Mouse (Mus musculus): ENCODE results near the gene Tmcc3.

Gene Tmcc3

GRCm38 (mm10) chr10:94311511-94312006, at the start of gene Tmcc3:
Gene Tmcc3, plus strand, starts transcription at chr10:94311949.
- DNase-seq (ENCODE audit: low spot score), result no peak

GRCm38 (mm10) chr10:94262646-94263045, 49.1 kb upstream of the Tmcc3 start:
- no peak for DNase-seq (ENCODE audit: low spot score)

GRCm38 (mm10) chr10:94263211-94263610, 48.5 kb upstream of the Tmcc3 start:
- no peak for DNase-seq (ENCODE audit: low spot score)

GRCm38 (mm10) chr10:94265656-94266542, 45.9 kb upstream of the Tmcc3 start:
- no peak for DNase-seq (ENCODE audit: low spot score)

GRCm38 (mm10) chr10:94275321-94275720, 36.4 kb upstream of the Tmcc3 start:
- no peak for DNase-seq (ENCODE audit: low spot score)

- no peak for DNase-seq (ENCODE audit: low spot score)
Measured at GRCm38 (mm10) chr10:94276511-94276910, 35.2 kb upstream of the Tmcc3 start.

GRCm38 (mm10) chr10:94282179-94282578, 29.6 kb upstream of the Tmcc3 start:
- DNase-seq (ENCODE audit: low spot score), result no peak

GRCm38 (mm10) chr10:94282797-94283196, 29.0 kb upstream of the Tmcc3 start:
- DNase-seq (ENCODE audit: low spot score), result no peak

- no peak for DNase-seq (ENCODE audit: low spot score)
Measured at GRCm38 (mm10) chr10:94294437-94294836, 17.3 kb upstream of the Tmcc3 start.

- DNase-seq (ENCODE audit: low spot score), result no peak
Measured at GRCm38 (mm10) chr10:94294933-94295750, 16.6 kb upstream of the Tmcc3 start.

GRCm38 (mm10) chr10:94295923-94296605, 15.7 kb upstream of the Tmcc3 start:
- no peak for DNase-seq (ENCODE audit: low spot score)

GRCm38 (mm10) chr10:94298471-94298870, 13.3 kb upstream of the Tmcc3 start, which contains the start of gene Gm4792:
Gene Gm4792, minus strand, starts transcription at chr10:94298703.
- no peak for DNase-seq (ENCODE audit: low spot score)

GRCm38 (mm10) chr10:94299301-94299700, 12.4 kb upstream of the Tmcc3 start:
- DNase-seq (ENCODE audit: low spot score), result no peak

- DNase-seq (ENCODE audit: low spot score), result no peak
Measured at GRCm38 (mm10) chr10:94304064-94304657, 7.6 kb upstream of the Tmcc3 start.

- DNase-seq (ENCODE audit: low spot score), result no peak
Measured at GRCm38 (mm10) chr10:94305526-94305925, 6.2 kb upstream of the Tmcc3 start.

- DNase-seq (ENCODE audit: low spot score), result no peak
Measured at GRCm38 (mm10) chr10:94310499-94311267, 1.1 kb upstream of the Tmcc3 start.

GRCm38 (mm10) chr10:94312007-94312715, 412 bp downstream of the Tmcc3 start:
- DNase-seq (ENCODE audit: low spot score), result no peak

- no peak for DNase-seq (ENCODE audit: low spot score)
Measured at GRCm38 (mm10) chr10:94313146-94313545, 1.4 kb downstream of the Tmcc3 start.

GRCm38 (mm10) chr10:94318574-94318973, 6.8 kb downstream of the Tmcc3 start:
- DNase-seq (ENCODE audit: low spot score), result no peak

GRCm38 (mm10) chr10:94329962-94330361, 18.2 kb downstream of the Tmcc3 start:
- no peak for DNase-seq (ENCODE audit: low spot score)
